Mouse (Mus musculus) liver, embryonic 14.5 days (tissue): ENCODE results near the gene Alox12b. TPM values are rescaled to one million over a fixed set of nuclear protein-coding genes. Genes with fewer than 3 reads are reported as not detected.

Experiments used
- ATAC-seq: fragments of 200-750 bp; cut with Nextera tagmentation; 2 replicates; pipeline ENCODE4 v1.8.0; 2017; ENCODE audit warnings: moderate number of reproducible peaks, mild to moderate bottlenecking, moderate library complexity; ENCODE audit not compliant: insufficient read depth
- DNase-seq, 3 experiments: peaks; one replicate each; pipeline ENCODE4 v3.0.0-alpha.2; 2012 to 2013; ENCODE audit warnings: low read depth in 3 of 3, low spot score in 3 of 3
- H3K27ac ChIP-seq: fragments of 300-500 bp; sonication (generic); 2 replicates; pipeline ENCODE4 v1.5.1; 2014; ENCODE audit warnings: moderate library complexity, mild to moderate bottlenecking, control low read depth, inconsistent platforms
- H3K27me3 ChIP-seq: fragments of 300-500 bp; sonication (generic); 2 replicates; pipeline ENCODE4 v1.6.1; 2014; ENCODE audit warnings: mild to moderate bottlenecking, low read length, moderate library complexity; ENCODE audit not compliant: control insufficient read depth, insufficient read depth
- H3K36me3 ChIP-seq: fragments of 300-500 bp; sonication (generic); replicated peaks from 2 replicates; pipeline ENCODE4 v1.6.1; 2014; ENCODE audit warnings: low read depth; ENCODE audit not compliant: control insufficient read depth, insufficient read depth
- H3K4me1 ChIP-seq, 2 experiments: fragments of 200-500 bp in 1 of 2; fragments of 300-500 bp in 1 of 2; sonication (generic) in 1 of 2; replicated peaks; 2 replicates each; pipeline ENCODE4 v1.6.1; 2012 to 2014; ENCODE audit warnings: antibody characterized with exemption in 1 of 2, inconsistent platforms in 1 of 2, low read length in 1 of 2; ENCODE audit not compliant: control insufficient read depth in 2 of 2, insufficient read depth in 2 of 2
- H3K4me2 ChIP-seq: fragments of 300-500 bp; sonication (generic); 2 replicates; pipeline ENCODE4 v1.6.1; 2014; ENCODE audit warnings: low read depth, mild to moderate bottlenecking, control low read depth, moderate library complexity
- H3K4me3 ChIP-seq, 2 experiments: fragments of 200-500 bp in 1 of 2; fragments of 300-500 bp in 1 of 2; sonication (generic) in 1 of 2; 2 replicates each; pipeline ENCODE4 v1.5.1; 2012 to 2014; ENCODE audit warnings: low read depth in 2 of 2, low read length in 2 of 2, mild to moderate bottlenecking in 2 of 2, control low read depth in 1 of 2, inconsistent platforms in 1 of 2, moderate library complexity in 1 of 2; ENCODE audit not compliant: insufficient read depth in 1 of 2
- H3K9ac ChIP-seq: fragments of 300-500 bp; sonication (generic); replicated peaks from 2 replicates; pipeline ENCODE4 v1.6.1; 2014; ENCODE audit warnings: mild to moderate bottlenecking, control low read depth, moderate library complexity
- H3K9me3 ChIP-seq: fragments of 300-500 bp; sonication (generic); 2 replicates; pipeline ENCODE4 v1.6.1; 2016; ENCODE audit warnings: low read length, mixed read lengths; ENCODE audit not compliant: control insufficient read depth
- CTCF ChIP-seq: IDR thresholded peaks from 2 replicates; pipeline ENCODE4 v1.5.1; 2016; ENCODE audit warnings: antibody characterized with exemption, low read depth, control low read depth
- EP300 ChIP-seq: IDR thresholded peaks from 2 replicates; pipeline ENCODE4 v1.6.1; 2016; ENCODE audit warnings: antibody characterized with exemption, low read depth
- WGBS: fragments of 180-500 bp; shearing (Covaris S2); extraction: QIAGEN DNeasy Blood & Tissue Kit; methylation state at CpG from one replicate; pipeline ENCODE4 v1.1.7; 2014; ENCODE audit not compliant: insufficient replicate concordance; 5-methylcytosine and 5-hydroxymethylcytosine counted together
- polyA plus RNA-seq, 2 experiments: library from polyadenylated mRNA; depleted of rRNA in 1 of 2; stranded (reverse) in 1 of 2; unstranded in 1 of 2; fragments of >200 nt; fragmentation: Nextera tagmentation in 1 of 2; extraction: Ambion mirVana in 1 of 2; gene quantifications; 2 replicates each; pipeline versions ENCODE4 v1.2.1 to v1.2.3; 2012 to 2014

The Alox12b gene
- polyA plus RNA-seq, 2 experiments, result not detected

DNA sequence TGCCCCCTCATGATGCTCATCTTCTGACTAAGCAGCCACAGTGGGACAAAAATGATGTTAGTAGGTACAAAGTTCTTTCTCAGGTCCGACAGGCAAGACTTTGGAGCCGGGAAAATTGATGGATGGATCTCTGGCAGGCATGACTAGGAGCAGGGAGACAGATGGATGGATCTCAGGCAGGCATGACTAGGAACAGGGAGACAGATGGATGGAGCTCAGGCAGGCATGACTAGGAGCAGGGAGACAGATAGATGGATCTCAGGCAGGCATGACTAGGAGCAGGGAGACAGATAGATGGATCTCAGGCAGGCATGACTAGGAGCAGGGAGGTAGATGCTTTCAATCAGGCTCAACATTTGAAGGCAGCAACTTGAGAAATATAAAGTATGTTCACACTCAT is 54.6 kb downstream of the Alox12b start:
- Histone ChIP-seq H3K9me3 (no peaks in the 10 kb centered on the region), H3K27me3 (no peaks in the 10 kb centered on the region), H3K9ac (no peak overlapping the region), H3K4me1 (no peaks in the 10 kb centered on the region), H3K27ac (no peak overlapping the region), H3K4me3 (no peak overlapping the region), H3K36me3 (no peaks in the 10 kb centered on the region), H3K4me2 (no peak overlapping the region)
- TF ChIP-seq CTCF (no peak), EP300 (no peak)
- no peak for DNase-seq
- 31% methylated on average over 2 of the region's 2 CpGs for WGBS
- ATAC-seq, result no peak

DNA sequence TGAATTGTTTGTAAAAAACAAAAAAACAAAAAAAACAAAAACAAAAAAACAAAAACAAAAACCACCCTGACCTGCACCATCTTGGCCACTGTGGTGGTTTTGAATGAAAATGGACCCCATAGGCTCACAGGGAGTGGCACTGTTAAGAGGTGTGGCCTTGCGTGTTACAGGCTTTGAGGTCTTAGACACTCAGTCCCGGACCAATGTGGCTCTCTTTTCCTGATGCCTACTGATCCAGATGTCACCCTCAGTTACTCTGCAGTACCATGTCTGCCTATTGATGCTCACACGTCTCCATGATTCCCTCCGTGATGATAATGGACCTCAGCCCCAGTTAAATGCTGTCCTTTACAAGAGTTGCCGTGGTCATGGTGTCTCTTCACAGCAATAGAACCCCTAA is 60.6 kb downstream of the Alox12b start:
- no peak overlapping the region for H3K4me3 ChIP-seq
- no peaks in the 10 kb centered on the region for H3K36me3 ChIP-seq
- 68% methylated on average over 5 of the region's 5 CpGs for WGBS
- no peak overlapping the region for H3K9ac ChIP-seq
- no peak overlapping the region for H3K4me2 ChIP-seq
- TF ChIP-seq EP300 (no peak), CTCF (no peak)
- DNase-seq (no peak), ATAC-seq (no peak)
- no peaks in the 10 kb centered on the region for H3K4me1 ChIP-seq
- no peaks in the 10 kb centered on the region for H3K9me3 ChIP-seq
- no peaks in the 10 kb centered on the region for H3K27me3 ChIP-seq
- H3K27ac ChIP-seq, result no peak overlapping the region

DNA sequence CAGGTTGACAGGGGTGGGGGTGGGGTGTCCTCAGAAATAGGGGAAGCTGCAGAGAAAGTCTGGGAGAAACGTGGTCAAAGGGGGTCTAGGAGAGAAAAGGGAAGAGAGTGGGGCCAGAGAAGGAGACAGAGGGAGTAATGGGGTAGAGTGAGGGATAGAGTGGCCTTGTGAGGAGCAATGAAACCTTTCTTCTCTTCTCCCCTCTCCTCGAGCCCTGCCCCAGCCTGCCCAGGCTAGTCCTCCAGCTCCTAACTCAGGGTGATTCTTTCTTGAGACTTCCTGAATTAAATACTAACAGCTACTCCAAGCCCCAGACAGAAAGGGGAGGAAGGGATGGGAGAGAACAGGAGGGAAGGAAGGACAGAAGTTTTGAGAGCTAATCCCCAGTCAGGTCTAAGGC is 61.9 kb downstream of the Alox12b start:
- TF ChIP-seq EP300 (no peak), CTCF (no peak)
- Histone ChIP-seq H3K27me3 (no peaks in the 10 kb centered on the region), H3K9ac (no peak overlapping the region), H3K4me2 (no peak overlapping the region), H3K36me3 (no peaks in the 10 kb centered on the region), H3K4me3 (no peak overlapping the region), H3K4me1 (no peaks in the 10 kb centered on the region), H3K27ac (no peak overlapping the region), H3K9me3 (no peaks in the 10 kb centered on the region)
- DNase-seq (no peak), ATAC-seq (no peak)
- 6% methylated on average over 2 of the region's 2 CpGs for WGBS

Other genes with a start within 250 kb of the Alox12b start
- gene Odf4, start 229.9 kb upstream of the Alox12b start, polyA plus RNA-seq (2012; rRNA removed), result not detected in 2 replicates
- not detected in 2 replicates for gene Odf4, start 229.9 kb upstream of the Alox12b start, polyA plus RNA-seq (2014; fragmentation: Nextera tagmentation; extraction: Ambion mirVana)
- gene Arhgef15, start 199.5 kb upstream of the Alox12b start, polyA plus RNA-seq (2012; rRNA removed), result 1.4 and 3.5 TPM in 2 replicates
- gene Arhgef15, start 199.5 kb upstream of the Alox12b start, polyA plus RNA-seq (2014; fragmentation: Nextera tagmentation; extraction: Ambion mirVana), result 0.89 and 1.2 TPM in 2 replicates
- gene Slc25a35, start 188.9 kb upstream of the Alox12b start, polyA plus RNA-seq (2012; rRNA removed), result 0.58 and 0.59 TPM in 2 replicates
- 0.13 and 0.51 TPM in 2 replicates for gene Slc25a35, start 188.9 kb upstream of the Alox12b start, polyA plus RNA-seq (2014; fragmentation: Nextera tagmentation; extraction: Ambion mirVana)
- 20.5 and 23.0 TPM in 2 replicates for gene Rangrf, start 181.8 kb upstream of the Alox12b start, polyA plus RNA-seq (2012; rRNA removed)
- 29.2 and 31.2 TPM in 2 replicates for gene Rangrf, start 181.8 kb upstream of the Alox12b start, polyA plus RNA-seq (2014; fragmentation: Nextera tagmentation; extraction: Ambion mirVana)
- 11.0 and 11.4 TPM in 2 replicates for gene Pfas, start 148.5 kb upstream of the Alox12b start, polyA plus RNA-seq (2012; rRNA removed)
- gene Pfas, start 148.5 kb upstream of the Alox12b start, polyA plus RNA-seq (2014; fragmentation: Nextera tagmentation; extraction: Ambion mirVana), result 15.1 and 17.2 TPM in 2 replicates
- 21.9 and 23.9 TPM in 2 replicates for gene Ctc1, start 141.1 kb upstream of the Alox12b start, polyA plus RNA-seq (2012; rRNA removed)
- gene Ctc1, start 141.1 kb upstream of the Alox12b start, polyA plus RNA-seq (2014; fragmentation: Nextera tagmentation; extraction: Ambion mirVana), result 15.2 and 17.5 TPM in 2 replicates
- 65.6 and 78.6 TPM in 2 replicates for gene Aurkb, start 111.3 kb upstream of the Alox12b start, polyA plus RNA-seq (2012; rRNA removed)
- gene Aurkb, start 111.3 kb upstream of the Alox12b start, polyA plus RNA-seq (2014; fragmentation: Nextera tagmentation; extraction: Ambion mirVana), result 90.8 and 94.3 TPM in 2 replicates
- gene Borcs6, start 97.3 kb upstream of the Alox12b start, polyA plus RNA-seq (2012; rRNA removed), result 3.0 and 3.4 TPM in 2 replicates
- gene Borcs6, start 97.3 kb upstream of the Alox12b start, polyA plus RNA-seq (2014; fragmentation: Nextera tagmentation; extraction: Ambion mirVana), result 2.2 and 3.0 TPM in 2 replicates
- gene Tmem107, start 86.2 kb upstream of the Alox12b start, polyA plus RNA-seq (2012; rRNA removed), result 12.0 and 18.0 TPM in 2 replicates
- 21.9 and 29.3 TPM in 2 replicates for gene Tmem107, start 86.2 kb upstream of the Alox12b start, polyA plus RNA-seq (2014; fragmentation: Nextera tagmentation; extraction: Ambion mirVana)
- gene Vamp2, start 68.5 kb upstream of the Alox12b start, polyA plus RNA-seq (2012; rRNA removed), result 23.0 and 23.1 TPM in 2 replicates
- 11.4 and 12.6 TPM in 2 replicates for gene Vamp2, start 68.5 kb upstream of the Alox12b start, polyA plus RNA-seq (2014; fragmentation: Nextera tagmentation; extraction: Ambion mirVana)
- gene Per1, start 61.8 kb upstream of the Alox12b start, polyA plus RNA-seq (2012; rRNA removed), result 1.8 and 1.9 TPM in 2 replicates
- 3.0 and 4.2 TPM in 2 replicates for gene Per1, start 61.8 kb upstream of the Alox12b start, polyA plus RNA-seq (2014; fragmentation: Nextera tagmentation; extraction: Ambion mirVana)
- gene Hes7, start 36.6 kb upstream of the Alox12b start, polyA plus RNA-seq (2012; rRNA removed), result 0.08 and 0.12 TPM in 2 replicates
- 0.05 TPM in 1 of 2 replicates, not detected in the other for gene Hes7, start 36.6 kb upstream of the Alox12b start, polyA plus RNA-seq (2014; fragmentation: Nextera tagmentation; extraction: Ambion mirVana)
- gene 9130213A22Rik, start 34.4 kb upstream of the Alox12b start, polyA plus RNA-seq (2012; rRNA removed), result 0.05 and 0.08 TPM in 2 replicates
- gene 9130213A22Rik, start 34.4 kb upstream of the Alox12b start, polyA plus RNA-seq (2014; fragmentation: Nextera tagmentation; extraction: Ambion mirVana), result not detected in 2 replicates
- 0.05 and 0.38 TPM in 2 replicates for gene Aloxe3, start 31.1 kb upstream of the Alox12b start, polyA plus RNA-seq (2012; rRNA removed)
- 0.15 TPM in 1 of 2 replicates, not detected in the other for gene Aloxe3, start 31.1 kb upstream of the Alox12b start, polyA plus RNA-seq (2014; fragmentation: Nextera tagmentation; extraction: Ambion mirVana)
- 0.01 and 0.03 TPM in 2 replicates for gene Alox8, start 40.9 kb downstream of the Alox12b start, polyA plus RNA-seq (2012; rRNA removed)
- gene Alox8, start 40.9 kb downstream of the Alox12b start, polyA plus RNA-seq (2014; fragmentation: Nextera tagmentation; extraction: Ambion mirVana), result not detected in 2 replicates
- not detected in 2 replicates for gene Gucy2e, start 80.0 kb downstream of the Alox12b start, polyA plus RNA-seq (2012; rRNA removed)
- not detected in 2 replicates for gene Gucy2e, start 80.0 kb downstream of the Alox12b start, polyA plus RNA-seq (2014; fragmentation: Nextera tagmentation; extraction: Ambion mirVana)
- gene Cntrob, start 166.8 kb downstream of the Alox12b start, polyA plus RNA-seq (2012; rRNA removed), result 7.8 and 9.8 TPM in 2 replicates
- 5.0 and 6.5 TPM in 2 replicates for gene Cntrob, start 166.8 kb downstream of the Alox12b start, polyA plus RNA-seq (2014; fragmentation: Nextera tagmentation; extraction: Ambion mirVana)
- 49.6 and 62.9 TPM in 2 replicates for gene Trappc1, start 167.0 kb downstream of the Alox12b start, polyA plus RNA-seq (2012; rRNA removed)
- gene Trappc1, start 167.0 kb downstream of the Alox12b start, polyA plus RNA-seq (2014; fragmentation: Nextera tagmentation; extraction: Ambion mirVana), result 101 and 106 TPM in 2 replicates
- gene Kcnab3, start 169.3 kb downstream of the Alox12b start, polyA plus RNA-seq (2012; rRNA removed), result 0.09 and 0.20 TPM in 2 replicates
- 0.06 and 0.10 TPM in 2 replicates for gene Kcnab3, start 169.3 kb downstream of the Alox12b start, polyA plus RNA-seq (2014; fragmentation: Nextera tagmentation; extraction: Ambion mirVana)
- gene Rnf227, start 183.5 kb downstream of the Alox12b start, polyA plus RNA-seq (2012; rRNA removed), result 0.30 and 0.74 TPM in 2 replicates
- 0.59 and 0.66 TPM in 2 replicates for gene Rnf227, start 183.5 kb downstream of the Alox12b start, polyA plus RNA-seq (2014; fragmentation: Nextera tagmentation; extraction: Ambion mirVana)
- 13.7 and 14.3 TPM in 2 replicates for gene Chd3, start 212.4 kb downstream of the Alox12b start, polyA plus RNA-seq (2012; rRNA removed)
- 1.9 and 2.4 TPM in 2 replicates for gene Chd3, start 212.4 kb downstream of the Alox12b start, polyA plus RNA-seq (2014; fragmentation: Nextera tagmentation; extraction: Ambion mirVana)
- gene Naa38, start 238.5 kb downstream of the Alox12b start, polyA plus RNA-seq (2012; rRNA removed), result 70.9 and 76.9 TPM in 2 replicates
- 120 and 127 TPM in 2 replicates for gene Naa38, start 238.5 kb downstream of the Alox12b start, polyA plus RNA-seq (2014; fragmentation: Nextera tagmentation; extraction: Ambion mirVana)
- 4.8 and 8.3 TPM in 2 replicates for gene Cyb5d1, start 238.6 kb downstream of the Alox12b start, polyA plus RNA-seq (2012; rRNA removed)
- 6.2 and 7.3 TPM in 2 replicates for gene Cyb5d1, start 238.6 kb downstream of the Alox12b start, polyA plus RNA-seq (2014; fragmentation: Nextera tagmentation; extraction: Ambion mirVana)
- 3.7 and 5.3 TPM in 2 replicates for gene Tmem88, start 241.2 kb downstream of the Alox12b start, polyA plus RNA-seq (2012; rRNA removed)
- gene Tmem88, start 241.2 kb downstream of the Alox12b start, polyA plus RNA-seq (2014; fragmentation: Nextera tagmentation; extraction: Ambion mirVana), result 4.6 TPM in 2 replicates